ENCODE assay signal across 7 mouse cellular contexts in the genomic region with DNA sequence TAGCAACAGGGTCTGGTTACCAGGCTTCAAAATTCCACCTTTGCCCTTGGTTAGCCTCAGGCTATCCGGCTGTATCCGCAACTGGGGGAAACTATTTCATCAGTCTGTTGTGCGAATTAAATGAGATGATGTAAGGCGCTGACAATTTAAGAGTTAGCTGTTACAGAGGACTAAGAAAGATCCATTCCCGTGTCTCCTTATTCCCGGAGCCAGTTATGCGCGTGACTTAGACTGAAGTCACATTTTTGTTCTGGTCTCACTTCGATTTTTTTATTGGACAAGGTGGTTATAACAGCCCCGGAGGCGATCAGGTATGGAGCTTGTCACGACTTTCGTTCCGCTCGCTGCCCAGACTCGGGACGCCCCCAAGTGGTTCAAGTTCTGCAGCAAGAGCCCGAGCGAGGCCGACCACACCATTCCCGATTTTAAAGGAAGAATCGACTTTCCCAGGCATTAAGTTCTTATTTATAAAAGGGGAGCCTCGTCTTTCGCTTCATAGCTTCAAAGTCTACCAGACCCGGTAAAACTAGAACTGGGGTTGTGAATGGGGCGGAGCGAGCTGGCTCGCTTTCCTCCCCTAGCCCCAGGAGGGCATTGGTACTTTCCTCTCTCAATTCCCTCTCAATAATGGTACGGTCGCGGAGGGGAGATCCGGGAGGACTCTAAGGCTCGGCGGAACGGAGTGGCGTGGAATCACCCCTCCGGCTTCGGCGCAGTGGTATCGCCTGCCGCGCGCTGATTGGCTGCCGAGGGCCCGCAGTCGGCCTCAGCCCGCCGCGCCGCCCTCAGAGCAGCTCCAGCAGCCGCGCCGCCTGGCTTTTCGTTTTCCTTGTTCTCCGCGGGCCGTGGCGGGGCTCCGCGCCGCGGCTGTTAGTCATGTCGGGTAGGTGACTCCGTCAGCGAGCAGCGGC. TPM values are rescaled to one million over a fixed set of nuclear protein-coding genes. Genes with fewer than 3 reads are reported as not detected.
A peak's percentile ranks its signal among the peaks of the same experiment; 100 is the strongest.
DNase-seq lines count a peak whose midpoint lies in the region; ATAC-seq lines count a peak whose summit lies in the region.

A gene (plus strand): TSS at position 763 of the 911 bp plus-strand sequence.

- H3K27me3 ChIP-seq in embryonic facial prominence, embryonic 12.5 days, result no peaks in the 10 kb centered on the region
- H3K27me3 ChIP-seq in limb, embryonic 11.5 days (ENCODE audit: control insufficient read depth, insufficient read depth, low read length), result no peaks in the 10 kb centered on the region
- no peaks in the 10 kb centered on the region for H3K27me3 ChIP-seq in midbrain, embryonic 14.5 days (ENCODE audit: control insufficient read depth, insufficient read depth, low read length)

- WGBS in embryonic facial prominence, embryonic 12.5 days, result under 1% methylated on average over 66 of the region's 66 CpGs
- WGBS in limb, embryonic 11.5 days, result under 1% methylated on average over 66 of the region's 66 CpGs
- WGBS in midbrain, embryonic 14.5 days, result under 1% methylated on average over 66 of the region's 66 CpGs

- no peaks in the 10 kb centered on the region for H3K9me3 ChIP-seq in embryonic facial prominence, embryonic 12.5 days
- no peaks in the 10 kb centered on the region for H3K9me3 ChIP-seq in limb, embryonic 11.5 days (ENCODE audit: control insufficient read depth, low read length)
- H3K9me3 ChIP-seq in midbrain, embryonic 14.5 days (ENCODE audit: control insufficient read depth, low read length), result no peaks in the 10 kb centered on the region

- 0 out of 2 replicates have a peak, but pooled peaks cover 7% of the 10 kb centered on the region for H3K36me3 ChIP-seq in embryonic facial prominence, embryonic 12.5 days
- H3K36me3 ChIP-seq in limb, embryonic 11.5 days (ENCODE audit: control insufficient read depth, insufficient read depth, low read length), result peaks cover 3% of the 10 kb centered on the region; the same call in 1 of the 2 replicates
- H3K36me3 ChIP-seq in midbrain, embryonic 14.5 days (ENCODE audit: control insufficient read depth, insufficient read depth, low read length), result peaks cover 9% of the 10 kb centered on the region

- peak within 1 kb of the TSS; percentile 97 for H3K27ac ChIP-seq in embryonic facial prominence, embryonic 12.5 days
- peak within 1 kb of the TSS; percentile 94 for H3K27ac ChIP-seq in limb, embryonic 11.5 days (replicated peaks; ENCODE audit: low read depth, low read length)
- peak within 1 kb of the TSS; percentile 98 for H3K27ac ChIP-seq in midbrain, embryonic 14.5 days (replicated peaks; ENCODE audit: low read depth, low read length)

- peak; percentile 99 for ATAC-seq in embryonic facial prominence, embryonic 12.5 days (ENCODE audit: insufficient number of reproducible peaks, insufficient read depth, low FRiP score, low TSS enrichment)
- ATAC-seq in limb, embryonic 11.5 days (ENCODE audit: insufficient number of reproducible peaks, low FRiP score, low TSS enrichment, low read depth), result peak; percentile 95
- ATAC-seq in midbrain, embryonic 14.5 days (ENCODE audit: low FRiP score, low TSS enrichment), result peak; percentile 99

- peak within 1 kb of the TSS; percentile 92 for H3K9ac ChIP-seq in embryonic facial prominence, embryonic 12.5 days
- H3K9ac ChIP-seq in limb, embryonic 11.5 days (ENCODE audit: low read length), result peak within 1 kb of the TSS; percentile 87
- H3K9ac ChIP-seq in midbrain, embryonic 14.5 days (replicated peaks; ENCODE audit: low read length), result peak within 1 kb of the TSS; percentile 86

- peak within 1 kb of the TSS; percentile 87 for H3K4me2 ChIP-seq in embryonic facial prominence, embryonic 12.5 days (replicated peaks)
- H3K4me2 ChIP-seq in limb, embryonic 11.5 days (ENCODE audit: low read depth, severe bottlenecking), result peak within 1 kb of the TSS; percentile 50
- H3K4me2 ChIP-seq in midbrain, embryonic 14.5 days (ENCODE audit: low read length), result peak within 1 kb of the TSS; percentile 77

- H3K4me3 ChIP-seq in embryonic facial prominence, embryonic 12.5 days, result peak within 1 kb of the TSS; percentile 91
- peak within 1 kb of the TSS; percentile 88 for H3K4me3 ChIP-seq in limb, embryonic 11.5 days (ENCODE audit: low read depth, low read length)
- H3K4me3 ChIP-seq in midbrain, embryonic 14.5 days (replicated peaks; ENCODE audit: low read depth, low read length), result peak within 1 kb of the TSS; percentile 91

- DNase-seq in adrenal gland, postnatal 25 days, result peak; percentile 98
- DNase-seq in heart, adult 11 months, result peak; percentile 100
- DNase-seq in kidney, adult 18-20 months, result peak; percentile 98
- DNase-seq in limb, embryonic 11.5 days (ENCODE audit: low spot score), result peak; percentile 98
- peak; percentile 99 for DNase-seq in midbrain, embryonic 14.5 days
- DNase-seq in spleen, adult 18-20 months, result peak; percentile 97

- H3K4me1 ChIP-seq in embryonic facial prominence, embryonic 12.5 days, result peaks cover 13% of the 10 kb centered on the region
- 0 out of 2 replicates have a peak, but pooled peaks cover 4% of the 10 kb centered on the region for H3K4me1 ChIP-seq in limb, embryonic 11.5 days (ENCODE audit: control insufficient read depth, insufficient read depth, low read length)
- peaks cover 19% of the 10 kb centered on the region for H3K4me1 ChIP-seq in midbrain, embryonic 14.5 days (ENCODE audit: control insufficient read depth, insufficient read depth, low read length)

RNA-seq across cellular contexts. Expression of the gene that starts here (rescaled TPM):
- total RNA-seq in adrenal gland, postnatal 25 days (2021), result 72.8 and 73.5 TPM in 2 replicates
- 14.5 and 15.5 TPM in 2 replicates for polyA plus RNA-seq in embryonic facial prominence, embryonic 12.5 days (2016; fragmentation: Nextera tagmentation; extraction: Ambion mirVana)
- polyA plus RNA-seq in limb, embryonic 11.5 days (2014; fragmentation: Nextera tagmentation; extraction: Ambion mirVana), result 11.3 and 13.3 TPM in 2 replicates
- 13.7 and 17.0 TPM in 2 replicates for polyA plus RNA-seq in midbrain, embryonic 14.5 days (2014; fragmentation: Nextera tagmentation; extraction: Ambion mirVana)

Comparison
In these comparisons a context has a peak if more than half of its experiments do, and no peak if none do; other contexts are left out.
1. Peak in every context shown above with its lines: DNase-seq, ATAC-seq, H3K4me3 ChIP-seq and H3K27ac ChIP-seq.